Mouse (Mus musculus): ENCODE measurements around the gene Timm17a. TPM values are rescaled to one million over a fixed set of nuclear protein-coding genes. Genes with fewer than 3 reads are reported as not detected.
A peak's percentile ranks its signal among the peaks of the same experiment; 100 is the strongest.

Gene Timm17a
- polyA plus RNA-seq, 1 experiment from 2014 or later, result 278 TPM

DNA sequence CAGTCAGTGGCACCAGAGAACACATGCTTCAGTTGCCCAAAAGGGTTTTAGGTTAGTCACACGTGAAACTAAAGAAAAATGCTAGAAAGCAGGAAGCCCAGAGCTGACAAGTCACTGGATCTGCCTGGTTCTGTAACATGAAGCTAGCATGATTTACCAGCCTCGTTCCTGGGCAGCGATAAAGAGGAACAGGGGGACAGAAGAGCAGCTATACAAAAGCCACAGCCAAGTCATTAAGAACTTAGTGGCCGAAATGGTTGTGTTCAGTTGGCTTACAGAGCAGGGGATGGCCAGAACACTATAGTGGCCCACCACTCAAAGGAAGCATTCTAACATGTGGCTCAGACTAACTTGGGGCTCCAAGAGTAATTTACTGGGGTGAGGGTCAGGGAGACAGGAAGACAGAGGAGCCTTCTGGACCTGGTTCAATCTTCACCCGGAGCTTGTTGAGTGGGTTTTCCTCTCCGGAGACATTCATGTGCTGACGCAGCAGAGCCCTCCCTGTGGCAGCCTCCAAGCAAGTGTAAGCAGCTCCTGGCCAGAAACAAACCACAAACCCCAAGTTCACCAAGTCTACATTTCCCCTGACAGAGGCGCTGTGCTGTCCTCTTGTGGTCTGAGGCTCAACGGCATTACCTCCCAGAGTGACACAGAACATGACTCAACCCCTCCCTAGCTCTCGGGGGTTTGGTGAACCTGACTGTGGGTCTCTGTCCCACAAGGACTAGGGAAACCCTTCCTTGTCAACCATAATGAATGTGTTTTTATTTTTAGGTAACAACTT lies 45.7 kb downstream of the Timm17a start:
- Histone ChIP-seq H3K27me3 (replicated peaks) (no peaks in the 10 kb centered on the region), H3K27ac (no peak overlapping the region), H3K9ac (no peak overlapping the region), H3K4me3 (replicated peaks) (no peak overlapping the region), H3K36me3 (peaks cover 42% of the 10 kb centered on the region), H3K4me1 (replicated peaks) (peaks cover 6% of the 10 kb centered on the region; the same call in 1 of the 2 replicates), H3K4me2 (replicated peaks) (no peak overlapping the region), H3K9me3 (no peaks in the 10 kb centered on the region)
- ATAC-seq, result no peak
- 82% methylated on average over 10 of the region's 10 CpGs for WGBS

DNA sequence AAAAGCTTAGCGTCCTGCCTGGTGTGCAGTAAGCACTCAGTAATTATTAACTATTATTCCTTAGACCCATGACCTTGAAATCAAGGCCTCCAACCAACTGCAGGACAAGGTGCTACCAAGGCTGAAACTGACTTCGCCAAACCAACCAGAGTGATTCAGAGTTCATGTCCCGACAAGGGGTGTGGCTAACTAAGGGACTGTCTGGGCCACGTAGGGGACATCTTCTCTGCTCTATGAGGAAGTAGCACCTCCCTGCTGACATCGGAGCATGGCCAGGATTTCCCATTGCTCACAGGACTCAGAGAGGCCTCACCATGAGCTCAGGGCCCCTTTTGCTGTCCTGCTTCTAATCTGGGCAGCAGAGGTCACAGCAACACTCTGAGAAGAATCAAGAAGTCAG lies 47.7 kb downstream of the Timm17a start:
- peaks cover 6% of the 10 kb centered on the region; the same call in 1 of the 2 replicates for H3K4me1 ChIP-seq (replicated peaks)
- no peak overlapping the region for H3K9ac ChIP-seq
- H3K27me3 ChIP-seq (replicated peaks), result no peaks in the 10 kb centered on the region
- WGBS, result 52% methylated on average over 5 of the region's 5 CpGs
- no peak overlapping the region for H3K4me3 ChIP-seq (replicated peaks)
- ATAC-seq, result peak; percentile 92
- no peak overlapping the region for H3K4me2 ChIP-seq (replicated peaks)
- no peaks in the 10 kb centered on the region for H3K9me3 ChIP-seq
- H3K27ac ChIP-seq, result peak overlapping the region; percentile 81
- peaks cover 42% of the 10 kb centered on the region for H3K36me3 ChIP-seq

DNA sequence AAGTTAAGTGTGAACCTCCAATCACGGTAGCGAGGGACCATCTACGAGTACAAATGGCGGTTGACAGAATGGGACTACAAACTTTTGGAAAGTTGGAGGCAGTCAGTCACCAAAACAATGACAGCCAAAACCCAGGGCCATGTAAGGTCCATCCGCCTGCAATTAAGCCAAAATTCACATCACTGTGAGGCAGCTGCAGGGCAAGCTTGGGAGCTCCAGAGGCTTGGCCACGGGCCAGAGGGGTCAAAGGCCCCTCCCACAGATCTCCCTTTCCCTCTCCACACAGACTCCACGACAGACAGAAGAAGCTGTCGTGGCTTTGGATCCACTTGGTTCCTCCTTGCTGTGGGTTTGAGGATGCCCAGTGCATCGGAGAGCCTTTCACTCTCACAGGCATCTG lies 50.3 kb downstream of the Timm17a start:
- Histone ChIP-seq H3K4me3 (replicated peaks) (no peak overlapping the region), H3K9ac (no peak overlapping the region), H3K36me3 (peaks cover 42% of the 10 kb centered on the region), H3K4me2 (replicated peaks) (no peak overlapping the region), H3K4me1 (replicated peaks) (peaks cover 12% of the 10 kb centered on the region; the same call in 1 of the 2 replicates), H3K9me3 (no peaks in the 10 kb centered on the region), H3K27ac (no peak overlapping the region), H3K27me3 (replicated peaks) (no peaks in the 10 kb centered on the region)
- WGBS, result 76% methylated on average over 9 of the region's 9 CpGs
- ATAC-seq, result no peak

DNA sequence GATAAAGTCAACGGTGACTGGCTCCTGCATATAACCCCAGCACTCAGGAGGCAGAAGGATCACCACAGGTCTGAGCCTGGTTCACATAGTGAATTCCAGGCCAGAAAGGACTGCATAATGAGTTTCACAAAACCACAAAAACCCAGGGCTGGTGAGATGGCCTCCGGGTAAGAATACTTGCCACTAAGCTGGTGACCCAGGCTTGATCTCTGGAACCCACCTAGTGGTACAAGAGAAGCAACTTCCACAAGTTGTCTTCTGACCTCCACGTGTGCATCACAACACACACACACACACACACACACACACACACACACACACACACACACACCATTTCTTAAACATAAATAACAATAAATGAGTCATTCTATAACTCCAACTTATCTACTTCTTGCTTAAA lies 51.2 kb downstream of the Timm17a start:
- Histone ChIP-seq H3K9me3 (no peaks in the 10 kb centered on the region), H3K9ac (no peak overlapping the region), H3K4me1 (replicated peaks) (peaks cover 12% of the 10 kb centered on the region; the same call in 1 of the 2 replicates), H3K36me3 (peaks cover 35% of the 10 kb centered on the region), H3K27ac (no peak overlapping the region), H3K27me3 (replicated peaks) (no peaks in the 10 kb centered on the region), H3K4me3 (replicated peaks) (no peak overlapping the region), H3K4me2 (replicated peaks) (no peak overlapping the region)
- ATAC-seq, result no peak
- WGBS, result 82% methylated on average over 3 of the region's 3 CpGs

DNA sequence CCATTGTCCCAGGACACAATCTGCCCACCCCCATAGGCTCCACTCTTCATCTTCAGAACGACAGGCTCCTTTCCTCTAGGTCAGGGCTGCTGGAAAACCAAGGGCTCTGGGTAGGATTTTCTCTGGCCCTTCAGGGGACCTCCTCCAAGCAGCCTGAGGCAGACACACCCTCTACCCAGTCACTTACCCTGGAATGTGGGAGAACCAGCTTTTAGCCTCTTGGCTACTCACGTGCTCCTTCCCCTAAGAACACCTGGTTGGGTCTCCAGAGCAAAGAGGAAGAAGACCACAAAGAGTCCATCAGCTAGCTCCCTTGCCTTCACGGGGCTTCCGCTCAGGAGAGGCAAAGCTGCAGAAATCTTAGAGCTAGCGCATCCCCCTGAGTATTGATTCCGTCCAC lies 52.6 kb downstream of the Timm17a start:
- 58% methylated on average over 6 of the region's 6 CpGs for WGBS
- peak overlapping the region; percentile 24; the same call in 1 of the 2 replicates for H3K4me2 ChIP-seq (replicated peaks)
- H3K9ac ChIP-seq, result no peak overlapping the region

DNA sequence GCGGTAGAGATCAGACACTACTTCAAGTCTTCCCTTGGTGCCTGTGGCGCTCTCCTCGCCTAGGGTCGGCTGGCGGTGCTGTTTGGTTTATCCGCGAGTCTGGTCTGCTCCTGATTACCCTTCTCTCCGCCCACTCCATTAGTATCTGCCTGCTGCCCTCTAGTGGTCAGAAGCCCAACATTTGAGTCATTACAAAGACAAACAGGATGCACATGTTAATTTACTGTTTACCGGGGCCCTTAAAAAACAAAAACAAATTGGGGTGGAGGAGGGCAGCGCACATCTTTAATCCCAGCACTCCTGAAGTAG lies 54.5 kb downstream of the Timm17a start:
- no peaks in the 10 kb centered on the region for H3K9me3 ChIP-seq
- H3K4me1 ChIP-seq (replicated peaks), result 0 out of 2 replicates have a peak, but pooled peaks cover 6% of the 10 kb centered on the region
- H3K36me3 ChIP-seq, result peaks cover 16% of the 10 kb centered on the region
- WGBS, result under 1% methylated on average over 10 of the region's 10 CpGs
- no peaks in the 10 kb centered on the region for H3K27me3 ChIP-seq (replicated peaks)
- peak overlapping the region; percentile 74 for H3K4me2 ChIP-seq (replicated peaks)
- peak; percentile 60 for ATAC-seq
- H3K9ac ChIP-seq, result peak overlapping the region; percentile 53
- H3K4me3 ChIP-seq (replicated peaks), result peak overlapping the region; percentile 31
- H3K27ac ChIP-seq, result peak overlapping the region; percentile 95

More for the DNA sequence above, 52.6 kb downstream of the Timm17a start:
- peak; percentile 26 for ATAC-seq
- 0 out of 2 replicates have a peak, but pooled peaks cover 9% of the 10 kb centered on the region for H3K4me1 ChIP-seq (replicated peaks)
- peak overlapping the region; percentile 60 for H3K27ac ChIP-seq
- H3K4me3 ChIP-seq (replicated peaks), result no peak overlapping the region
- no peaks in the 10 kb centered on the region for H3K27me3 ChIP-seq (replicated peaks)
- H3K9me3 ChIP-seq, result no peaks in the 10 kb centered on the region
- H3K36me3 ChIP-seq, result peaks cover 31% of the 10 kb centered on the region

DNA sequence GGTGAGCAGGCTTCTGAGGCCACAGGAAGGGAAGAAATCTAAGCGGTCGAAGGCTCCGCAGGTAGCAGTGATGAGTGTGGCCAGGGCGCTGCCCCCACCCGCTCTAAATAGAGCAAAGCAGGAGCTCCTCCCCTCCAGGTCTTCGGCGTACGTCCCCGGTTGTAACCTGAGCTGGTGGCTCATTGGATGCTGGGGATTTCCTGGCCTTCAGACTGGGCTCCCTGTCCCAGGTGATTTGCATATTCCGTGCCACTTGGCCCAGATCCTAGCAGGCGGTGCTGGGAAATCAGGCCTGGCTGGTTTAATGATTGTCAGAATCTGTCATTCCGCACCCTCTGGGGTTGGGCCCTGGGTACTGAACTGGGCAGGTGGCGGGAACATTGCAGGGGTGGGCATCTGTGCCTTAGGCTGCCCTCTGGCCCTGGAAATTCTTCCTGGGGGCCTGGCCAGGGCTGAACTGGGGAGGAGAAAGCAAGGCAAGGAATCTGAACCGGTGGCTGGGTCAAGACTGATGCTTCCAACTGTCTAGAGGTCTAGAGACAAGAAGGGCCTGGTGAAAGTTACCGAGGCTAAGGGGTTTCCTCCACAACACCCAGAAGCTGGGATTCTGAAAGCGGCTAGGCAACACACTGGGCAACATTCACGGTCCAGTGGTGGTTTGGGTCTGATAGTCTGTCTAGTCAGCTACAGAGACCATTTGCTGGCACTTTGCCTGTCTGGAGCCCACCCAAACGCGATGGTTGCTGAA lies 55.0 kb downstream of the Timm17a start, which contains the start of gene Elf3:
Elf3 (minus strand) TSS at position 189 of the 748 bp plus-strand sequence.
- peak within 1 kb of the TSS; percentile 95 for H3K27ac ChIP-seq
- 9% methylated on average over 19 of the region's 19 CpGs for WGBS

DNA sequence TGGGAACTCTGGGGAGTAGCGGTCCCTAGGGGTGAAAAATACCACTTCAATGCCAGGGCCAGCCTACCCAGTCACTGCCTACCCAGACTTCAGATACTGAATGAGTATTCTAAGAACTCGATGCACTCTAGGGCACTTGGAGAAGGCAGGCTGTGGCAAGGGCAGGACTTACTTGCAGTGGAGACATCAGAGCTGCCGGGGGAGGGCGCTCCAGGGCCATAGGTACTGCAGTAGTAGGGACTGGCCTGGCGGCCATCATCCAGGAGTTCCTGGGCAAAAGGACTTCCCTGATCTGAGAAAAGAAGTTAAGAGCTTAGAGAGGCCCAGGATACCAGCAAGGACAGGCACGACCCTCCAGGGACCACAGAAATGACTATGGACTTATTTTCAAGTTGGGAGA lies 57.3 kb downstream of the Timm17a start:
- ATAC-seq, result no peak
- Histone ChIP-seq H3K36me3 (no peaks in the 10 kb centered on the region), H3K9ac (peak overlapping the region; percentile 58), H3K4me1 (replicated peaks) (peaks cover 19% of the 10 kb centered on the region; the same call in 1 of the 2 replicates), H3K27me3 (replicated peaks) (no peaks in the 10 kb centered on the region), H3K9me3 (no peaks in the 10 kb centered on the region), H3K27ac (peak overlapping the region; percentile 73), H3K4me2 (replicated peaks) (peak overlapping the region; percentile 55), H3K4me3 (replicated peaks) (peak overlapping the region; percentile 40)
- WGBS, result 58% methylated on average over 6 of the region's 6 CpGs

More for the DNA sequence above, 55.0 kb downstream of the Timm17a start, which contains the start of gene Elf3:
- Histone ChIP-seq H3K4me2 (replicated peaks) (peak within 1 kb of the TSS; percentile 74), H3K27me3 (replicated peaks) (no peaks in the 10 kb centered on the region), H3K4me3 (replicated peaks) (peak within 1 kb of the TSS; percentile 40), H3K9me3 (no peaks in the 10 kb centered on the region), H3K36me3 (peaks cover 13% of the 10 kb centered on the region), H3K9ac (peak within 1 kb of the TSS; percentile 58), H3K4me1 (replicated peaks) (0 out of 2 replicates have a peak, but pooled peaks cover 6% of the 10 kb centered on the region)
- ATAC-seq, result peak; percentile 91

DNA sequence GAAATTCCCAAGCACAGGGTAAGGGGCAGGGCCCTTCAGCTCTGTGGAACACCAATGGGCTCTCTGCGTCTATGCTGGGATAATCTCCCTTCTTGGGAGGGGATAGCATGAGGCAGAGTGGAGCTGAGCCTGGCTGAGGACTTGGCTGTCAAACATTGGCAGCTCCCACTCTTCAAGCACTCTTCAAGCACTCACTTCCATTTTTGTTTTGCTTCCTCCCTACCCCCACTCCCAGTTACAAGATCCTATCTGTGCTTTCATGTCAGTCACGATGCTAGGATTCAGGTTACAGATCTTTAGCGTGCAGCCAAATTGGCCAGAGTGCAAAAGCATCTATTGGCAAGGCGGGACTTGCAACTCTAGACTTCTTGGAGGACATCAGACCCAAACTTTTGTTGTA lies 60.7 kb downstream of the Timm17a start:
- H3K9me3 ChIP-seq, result no peaks in the 10 kb centered on the region
- ATAC-seq, result no peak
- 37% methylated on average over 4 of the region's 4 CpGs for WGBS
- H3K27me3 ChIP-seq (replicated peaks), result no peaks in the 10 kb centered on the region
- peak overlapping the region; percentile 6; the same call in 1 of the 2 replicates for H3K9ac ChIP-seq
- H3K27ac ChIP-seq, result peak overlapping the region; percentile 73; the same call in 1 of the 2 replicates
- no peaks in the 10 kb centered on the region for H3K36me3 ChIP-seq
- H3K4me2 ChIP-seq (replicated peaks), result peak overlapping the region; percentile 55
- peak overlapping the region; percentile 40; the same call in 1 of the 2 replicates for H3K4me3 ChIP-seq (replicated peaks)
- H3K4me1 ChIP-seq (replicated peaks), result peaks cover 21% of the 10 kb centered on the region; the same call in 1 of the 2 replicates

DNA sequence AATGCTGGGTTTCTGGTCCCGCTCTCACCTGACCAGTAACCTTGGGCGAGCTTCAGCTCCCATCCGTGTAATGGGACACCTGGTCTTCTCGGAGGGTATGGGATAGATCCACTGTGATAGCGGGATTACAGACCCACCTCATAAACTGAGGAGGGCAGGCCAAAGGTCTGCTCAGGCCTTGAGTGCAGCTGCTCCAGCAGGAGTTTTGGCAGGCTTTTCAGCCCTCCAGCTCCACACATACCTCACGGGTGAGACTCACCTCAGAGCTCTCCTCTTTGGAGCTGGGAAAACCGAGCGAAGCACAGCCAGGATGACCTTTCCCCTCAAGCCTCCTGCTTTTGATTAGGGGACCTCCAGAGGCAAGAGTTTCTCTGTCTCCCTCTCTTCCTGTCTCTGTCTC lies 62.2 kb downstream of the Timm17a start:
- no peak overlapping the region; the same call in 1 of the 2 replicates for H3K4me2 ChIP-seq (replicated peaks)
- no peak overlapping the region for H3K4me3 ChIP-seq (replicated peaks)
- H3K9me3 ChIP-seq, result no peaks in the 10 kb centered on the region
- no peak for ATAC-seq
- H3K36me3 ChIP-seq, result no peaks in the 10 kb centered on the region
- H3K27me3 ChIP-seq (replicated peaks), result no peaks in the 10 kb centered on the region
- H3K9ac ChIP-seq, result no peak overlapping the region
- H3K27ac ChIP-seq, result peak overlapping the region; percentile 87
- H3K4me1 ChIP-seq (replicated peaks), result peaks cover 21% of the 10 kb centered on the region; the same call in 1 of the 2 replicates
- WGBS, result 69% methylated on average over 8 of the region's 8 CpGs

DNA sequence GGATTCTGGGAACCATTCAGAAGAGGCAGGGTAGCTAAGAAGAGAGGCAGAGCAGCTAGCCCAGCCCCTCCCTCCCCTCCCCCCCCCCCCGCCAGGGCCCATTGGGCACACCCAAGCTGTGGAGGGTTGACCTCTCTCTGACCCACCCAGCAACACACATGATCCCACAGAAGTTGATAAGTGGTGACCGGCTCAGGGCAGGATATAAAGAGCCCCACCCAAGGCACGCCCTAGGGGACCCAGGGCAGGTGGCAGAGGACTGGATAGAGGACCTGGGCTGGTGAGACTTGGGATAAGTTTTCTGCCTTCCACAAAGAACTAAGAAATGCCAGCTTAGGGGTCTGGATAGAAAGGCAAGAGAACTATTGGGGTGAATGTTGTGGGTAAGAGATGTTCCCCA lies 62.9 kb downstream of the Timm17a start:
- Histone ChIP-seq H3K4me1 (replicated peaks) (peaks cover 21% of the 10 kb centered on the region; the same call in 1 of the 2 replicates), H3K27me3 (replicated peaks) (no peaks in the 10 kb centered on the region), H3K4me3 (replicated peaks) (no peak overlapping the region), H3K27ac (peak overlapping the region; percentile 87), H3K9me3 (no peaks in the 10 kb centered on the region), H3K36me3 (no peaks in the 10 kb centered on the region), H3K9ac (no peak overlapping the region), H3K4me2 (replicated peaks) (no peak overlapping the region; the same call in 1 of the 2 replicates)
- ATAC-seq, result peak; percentile 88
- WGBS, result 60% methylated on average over 2 of the region's 3 CpGs

DNA sequence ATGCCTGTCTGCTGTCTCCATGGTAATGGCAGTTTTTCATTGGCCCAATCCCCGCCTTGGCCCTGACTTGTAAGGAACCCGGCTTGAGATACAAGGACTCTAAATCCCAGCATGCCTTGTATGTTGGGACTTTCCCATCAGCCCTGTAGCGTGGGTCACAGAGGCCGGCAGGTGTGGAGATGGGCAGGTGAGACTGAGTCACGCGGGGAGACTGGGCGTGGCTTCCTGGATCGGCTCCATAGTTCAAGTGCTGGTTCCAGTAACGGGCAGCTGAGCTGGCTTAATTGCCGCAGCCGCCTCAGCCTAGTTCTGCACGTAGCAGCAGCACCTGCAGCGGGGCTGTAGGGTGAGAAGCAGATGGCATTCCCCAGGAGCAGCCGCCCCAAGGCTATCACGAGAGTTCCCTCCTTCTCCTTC lies 65.1 kb downstream of the Timm17a start:
- H3K27ac ChIP-seq, result peak overlapping the region; percentile 82
- no peaks in the 10 kb centered on the region for H3K36me3 ChIP-seq
- H3K4me3 ChIP-seq (replicated peaks), result peak overlapping the region; percentile 13
- H3K9ac ChIP-seq, result no peak overlapping the region
- peak overlapping the region; percentile 35 for H3K4me2 ChIP-seq (replicated peaks)
- 5% methylated on average over 15 of the region's 15 CpGs for WGBS
- peaks cover 21% of the 10 kb centered on the region; the same call in 1 of the 2 replicates for H3K4me1 ChIP-seq (replicated peaks)
- H3K9me3 ChIP-seq, result no peaks in the 10 kb centered on the region
- no peaks in the 10 kb centered on the region for H3K27me3 ChIP-seq (replicated peaks)
- peak; percentile 85 for ATAC-seq
